Mouse (Mus musculus) kidney, postnatal 0 days (tissue): Measurements from ENCODE around the gene Thoc6. TPM values are rescaled to one million over a fixed set of nuclear protein-coding genes. Genes with fewer than 3 reads are reported as not detected.

Experiments
- ATAC-seq: fragments of 200-750 bp; cut with Nextera tagmentation; replicated peaks from 2 replicates; pipeline ENCODE4 v1.8.0; 2017; ENCODE audit warnings: low read depth, moderate number of reproducible peaks, moderate TSS enrichment, moderate library complexity; ENCODE audit not compliant: low FRiP score
- DNase-seq: peaks from one replicate; pipeline ENCODE4 v3.0.0-alpha.2; 2016; ENCODE audit warnings: low spot score
- H3K27ac ChIP-seq: fragments of 300-500 bp; sonication (generic); 2 replicates; pipeline ENCODE4 v1.5.1; 2014; ENCODE audit warnings: mild to moderate bottlenecking
- H3K27me3 ChIP-seq: fragments of 300-500 bp; sonication (generic); 2 replicates; pipeline ENCODE4 v1.6.1; 2014; ENCODE audit warnings: low read length, mixed read lengths; ENCODE audit not compliant: insufficient read depth
- H3K36me3 ChIP-seq: fragments of 300-500 bp; sonication (generic); 2 replicates; pipeline ENCODE4 v1.6.1; 2014; ENCODE audit warnings: low read length, mixed read lengths; ENCODE audit not compliant: insufficient read depth
- H3K4me1 ChIP-seq: fragments of 300-500 bp; sonication (generic); replicated peaks from 2 replicates; pipeline ENCODE4 v1.6.1; 2014; ENCODE audit warnings: antibody characterized with exemption, low read length, mixed read lengths; ENCODE audit not compliant: insufficient read depth
- H3K4me2 ChIP-seq: fragments of 300-500 bp; sonication (generic); 2 replicates; pipeline ENCODE4 v1.6.1; 2014; ENCODE audit warnings: mild to moderate bottlenecking, low read length, moderate library complexity, mixed read lengths
- H3K4me3 ChIP-seq: fragments of 300-500 bp; sonication (generic); replicated peaks from 2 replicates; pipeline ENCODE4 v1.5.1; 2014; ENCODE audit warnings: low read depth, low read length
- H3K9ac ChIP-seq: fragments of 300-500 bp; sonication (generic); 2 replicates; pipeline ENCODE4 v1.6.1; 2014; ENCODE audit warnings: low read depth, low read length
- H3K9me3 ChIP-seq: fragments of 300-500 bp; sonication (generic); replicated peaks from 2 replicates; pipeline ENCODE4 v1.6.1; 2016; ENCODE audit warnings: low read length, inconsistent platforms, mixed read lengths
- CTCF ChIP-seq: IDR thresholded peaks from 2 replicates; pipeline ENCODE4 v1.5.1; 2016; ENCODE audit warnings: antibody characterized with exemption, low read depth, mild to moderate bottlenecking, moderate library complexity
- WGBS: fragments of 180-500 bp; shearing (Covaris S2); extraction: QIAGEN DNeasy Blood & Tissue Kit; methylation state at CpG from one replicate; pipeline ENCODE4 v1.1.7; 2014; 5-methylcytosine and 5-hydroxymethylcytosine counted together
- polyA plus RNA-seq: library from polyadenylated mRNA; unstranded; fragments of >200 nt; fragmentation: Nextera tagmentation; extraction: Ambion mirVana; gene quantifications from 2 replicates; pipeline ENCODE4 v1.2.1, GENCODE M21; 2015

Gene Thoc6
- polyA plus RNA-seq, 1 experiment from 2014 or later = 32.3 TPM

GRCm38 (mm10) chr17:23630195-23631020 is 43.3 kb downstream of the Thoc6 start:
- 15% methylated on average over 22 of the region's 22 CpGs for WGBS
- no peaks in the 10 kb centered on the region for H3K4me1 ChIP-seq
- H3K27ac ChIP-seq = no peak overlapping the region
- peak overlapping the region; percentile 46 for H3K4me2 ChIP-seq
- DNase-seq = peak; percentile 90
- no peak overlapping the region for H3K9ac ChIP-seq
- peak; percentile 83 for ATAC-seq
- H3K36me3 ChIP-seq = no peaks in the 10 kb centered on the region
- H3K27me3 ChIP-seq = no peaks in the 10 kb centered on the region
- TF ChIP-seq CTCF = peak; percentile 90
- H3K4me3 ChIP-seq = no peak overlapping the region
- H3K9me3 ChIP-seq = no peaks in the 10 kb centered on the region

GRCm38 (mm10) chr17:23627813-23628212 is 45.9 kb downstream of the Thoc6 start:
- no peak overlapping the region for H3K27ac ChIP-seq
- H3K9ac ChIP-seq = no peak overlapping the region
- H3K4me2 ChIP-seq = no peak overlapping the region
- no peaks in the 10 kb centered on the region for H3K9me3 ChIP-seq
- no peak for TF ChIP-seq CTCF
- no peak overlapping the region for H3K4me3 ChIP-seq
- no peaks in the 10 kb centered on the region for H3K4me1 ChIP-seq
- no peak for DNase-seq
- ATAC-seq = no peak
- WGBS = 43% methylated on average over 7 of the region's 7 CpGs
- H3K36me3 ChIP-seq = no peaks in the 10 kb centered on the region
- H3K27me3 ChIP-seq = no peaks in the 10 kb centered on the region

GRCm38 (mm10) chr17:23620351-23620750 is 53.3 kb downstream of the Thoc6 start:
- H3K27ac ChIP-seq = no peak overlapping the region
- no peak overlapping the region for H3K9ac ChIP-seq
- 80% methylated on average over 7 of the region's 7 CpGs for WGBS
- ATAC-seq = no peak
- H3K4me3 ChIP-seq = no peak overlapping the region
- no peak for TF ChIP-seq CTCF
- H3K4me1 ChIP-seq = no peaks in the 10 kb centered on the region
- no peaks in the 10 kb centered on the region for H3K36me3 ChIP-seq
- DNase-seq = no peak
- no peaks in the 10 kb centered on the region for H3K27me3 ChIP-seq
- no peaks in the 10 kb centered on the region for H3K9me3 ChIP-seq
- H3K4me2 ChIP-seq = no peak overlapping the region

Other genes starting within 250 kb of the Thoc6 start
- not detected in 2 replicates for gene Vmn2r117, start 194.2 kb downstream of the Thoc6 start, polyA plus RNA-seq
- 16.8 and 19.1 TPM in 2 replicates for gene Zfp213, start 109.6 kb downstream of the Thoc6 start, polyA plus RNA-seq
- gene Zfp13, start 74.4 kb downstream of the Thoc6 start, polyA plus RNA-seq = 12.6 and 14.3 TPM in 2 replicates
- not detected in 2 replicates for gene Zscan10, start 73.0 kb downstream of the Thoc6 start, polyA plus RNA-seq
- gene Mmp25, start 28.6 kb downstream of the Thoc6 start, polyA plus RNA-seq = 0.66 and 0.92 TPM in 2 replicates
- gene Bicdl2, start 13.4 kb downstream of the Thoc6 start, polyA plus RNA-seq = 2.1 and 2.4 TPM in 2 replicates
- gene Hcfc1r1, start 286 bp downstream of the Thoc6 start, polyA plus RNA-seq = 116 and 120 TPM in 2 replicates
- 47.0 and 50.0 TPM in 2 replicates for gene Tnfrsf12a, start 3.6 kb upstream of the Thoc6 start, polyA plus RNA-seq
- 131 and 155 TPM in 2 replicates for gene Cldn6, start 5.4 kb upstream of the Thoc6 start, polyA plus RNA-seq
- 41.2 and 41.8 TPM in 2 replicates for gene Cldn9, start 10.1 kb upstream of the Thoc6 start, polyA plus RNA-seq
- 0.05 and 0.30 TPM in 2 replicates for gene 1520401A03Rik, start 48.9 kb upstream of the Thoc6 start, polyA plus RNA-seq
- 21.1 and 24.5 TPM in 2 replicates for gene Pkmyt1, start 52.5 kb upstream of the Thoc6 start, polyA plus RNA-seq
- gene Paqr4, start 67.0 kb upstream of the Thoc6 start, polyA plus RNA-seq = 16.0 and 17.9 TPM in 2 replicates
- 0.29 and 0.52 TPM in 2 replicates for gene Kremen2, start 72.0 kb upstream of the Thoc6 start, polyA plus RNA-seq
- 74.6 and 74.7 TPM in 2 replicates for gene Flywch1, start 97.7 kb upstream of the Thoc6 start, polyA plus RNA-seq
- gene Flywch2, start 112.2 kb upstream of the Thoc6 start, polyA plus RNA-seq = 40.9 and 46.8 TPM in 2 replicates
- gene Srrm2, start 116.7 kb upstream of the Thoc6 start, polyA plus RNA-seq = 304 and 321 TPM in 2 replicates
- 1,058 and 1,143 TPM in 2 replicates for gene Elob, start 155.3 kb upstream of the Thoc6 start, polyA plus RNA-seq
- gene Prss33, start 162.2 kb upstream of the Thoc6 start, polyA plus RNA-seq = 0.11 TPM in 1 of 2 replicates, not detected in the other
- not detected in 2 replicates for gene Prss32, start 170.0 kb upstream of the Thoc6 start, polyA plus RNA-seq
- 2.8 and 3.1 TPM in 2 replicates for gene Prss41, start 170.3 kb upstream of the Thoc6 start, polyA plus RNA-seq
- not detected in 2 replicates for gene Prss21, start 194.2 kb upstream of the Thoc6 start, polyA plus RNA-seq
- gene Dcpp1, start 207.0 kb upstream of the Thoc6 start, polyA plus RNA-seq = not detected in 2 replicates
- not detected in 2 replicates for gene Dcpp2, start 207.0 kb upstream of the Thoc6 start, polyA plus RNA-seq
- gene Dcpp3, start 243.6 kb upstream of the Thoc6 start, polyA plus RNA-seq = not detected in 2 replicates